Mouse (Mus musculus): ENCODE measurements at regions not wholly inside any gene's neighbourhood (a gene's known extent, or its start where the extent isn't known, plus 50 kb on each side); places are given as distances from the start of the nearest gene placed in this dataset.

DNA sequence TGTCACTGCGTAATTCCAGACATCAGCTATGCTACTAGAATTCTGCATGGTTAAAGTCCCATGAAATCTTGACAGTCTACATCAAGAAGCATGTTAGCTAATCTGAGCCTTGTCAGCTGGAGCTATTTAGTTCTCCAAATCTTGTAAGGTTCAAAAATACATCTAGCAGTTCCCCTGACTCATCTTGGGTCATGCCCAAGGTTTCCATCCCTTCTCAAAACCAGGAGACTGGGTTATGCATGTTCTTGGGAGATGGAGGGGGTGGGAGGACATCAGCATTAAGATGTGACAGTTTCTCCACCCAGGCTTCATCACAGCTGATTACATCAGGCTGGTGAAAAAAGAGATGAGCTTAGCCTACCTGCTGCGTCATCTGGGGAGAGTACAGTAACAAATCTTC is 495.3 kb upstream of the 4930452B06Rik start:
- DNase-seq, result no peak

DNA sequence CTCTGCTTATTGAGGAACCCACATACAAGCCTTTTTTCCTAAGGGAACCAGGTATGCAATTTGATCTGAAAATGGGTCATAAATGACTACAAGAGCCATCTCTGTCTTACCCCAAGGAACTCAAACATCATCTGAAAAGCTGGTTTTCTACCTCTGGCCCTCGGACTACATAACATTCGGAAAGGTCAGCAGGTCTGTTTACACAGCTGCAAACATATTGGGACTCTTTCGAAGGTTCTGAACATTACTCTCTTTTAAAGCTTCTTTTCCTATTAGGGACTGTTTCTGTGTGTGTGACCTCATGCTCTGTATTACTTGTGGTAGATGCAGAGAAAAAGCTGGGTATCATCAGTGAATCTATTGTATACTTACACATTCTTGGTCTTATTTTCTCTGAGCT is 491.9 kb upstream of the 4930452B06Rik start:
- no peak for DNase-seq

DNA sequence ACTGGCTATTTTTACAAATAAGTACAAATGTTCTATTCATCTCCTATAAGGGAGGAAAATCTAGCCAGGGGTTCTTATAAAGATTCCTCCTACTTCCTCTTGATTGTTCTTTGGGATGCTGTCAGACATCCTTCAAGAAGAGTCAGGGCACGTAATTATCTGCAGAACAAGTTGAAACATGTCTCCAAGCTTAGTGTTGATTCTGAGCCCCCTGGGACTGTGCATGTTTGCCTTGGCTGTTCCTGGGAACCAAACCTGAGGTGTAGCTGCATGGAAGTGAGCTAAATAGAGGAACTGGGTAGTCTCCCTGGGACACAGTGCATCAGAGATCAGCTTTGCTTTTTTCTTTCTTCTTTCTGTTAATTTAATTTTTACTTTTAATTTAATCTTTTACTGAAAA is 484.8 kb upstream of the 4930452B06Rik start:
- DNase-seq, result no peak

DNA sequence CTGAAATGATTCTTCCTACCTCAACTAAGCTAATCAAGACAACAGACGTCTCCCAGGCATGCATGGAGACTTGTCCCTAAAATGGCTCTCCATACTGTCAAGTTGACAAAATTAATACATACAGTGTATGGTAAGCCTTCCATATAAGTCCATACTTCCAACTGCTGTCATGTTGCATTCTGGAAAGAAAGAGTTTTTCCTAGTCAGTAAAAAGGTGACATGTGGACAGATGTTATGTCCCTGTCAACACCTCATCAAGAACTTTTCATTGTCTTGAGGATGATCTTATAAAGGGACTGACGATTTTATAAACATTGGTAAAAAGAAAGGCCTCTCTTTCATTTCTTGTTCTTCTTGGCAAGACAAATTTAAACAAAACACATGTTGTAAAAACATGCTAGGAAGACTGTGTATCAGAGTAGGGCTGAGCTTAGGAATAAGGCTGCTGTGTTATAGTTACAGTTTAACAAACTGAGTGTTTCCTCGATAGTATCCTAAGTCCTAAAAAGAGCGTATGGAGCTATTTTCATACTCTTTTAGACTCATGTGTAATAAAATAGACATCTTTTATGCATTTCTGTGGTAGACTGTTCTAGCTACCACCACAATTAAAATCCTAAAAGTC is 480.7 kb upstream of the 4930452B06Rik start:
- no peak for DNase-seq

DNA sequence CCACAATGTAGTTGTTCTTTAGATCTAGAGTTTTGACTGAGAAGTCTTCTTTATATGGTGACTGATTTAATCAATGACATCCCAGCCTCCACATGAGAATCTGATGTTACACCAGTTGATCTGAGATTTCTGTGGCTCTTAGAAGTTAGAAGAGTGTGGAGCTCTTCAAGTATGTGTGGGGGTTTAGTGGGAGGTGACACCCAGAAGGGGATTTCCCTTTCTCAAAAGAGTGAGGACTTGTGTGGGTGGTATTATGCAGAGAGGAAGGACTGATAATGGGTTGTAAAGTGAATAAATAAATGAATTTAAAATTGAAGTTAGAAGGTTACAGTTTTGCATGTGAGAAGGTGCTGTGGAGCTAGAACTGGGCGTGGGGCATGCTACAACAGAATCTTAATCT is 439.7 kb upstream of the 4930452B06Rik start:
- DNase-seq, result no peak

DNA sequence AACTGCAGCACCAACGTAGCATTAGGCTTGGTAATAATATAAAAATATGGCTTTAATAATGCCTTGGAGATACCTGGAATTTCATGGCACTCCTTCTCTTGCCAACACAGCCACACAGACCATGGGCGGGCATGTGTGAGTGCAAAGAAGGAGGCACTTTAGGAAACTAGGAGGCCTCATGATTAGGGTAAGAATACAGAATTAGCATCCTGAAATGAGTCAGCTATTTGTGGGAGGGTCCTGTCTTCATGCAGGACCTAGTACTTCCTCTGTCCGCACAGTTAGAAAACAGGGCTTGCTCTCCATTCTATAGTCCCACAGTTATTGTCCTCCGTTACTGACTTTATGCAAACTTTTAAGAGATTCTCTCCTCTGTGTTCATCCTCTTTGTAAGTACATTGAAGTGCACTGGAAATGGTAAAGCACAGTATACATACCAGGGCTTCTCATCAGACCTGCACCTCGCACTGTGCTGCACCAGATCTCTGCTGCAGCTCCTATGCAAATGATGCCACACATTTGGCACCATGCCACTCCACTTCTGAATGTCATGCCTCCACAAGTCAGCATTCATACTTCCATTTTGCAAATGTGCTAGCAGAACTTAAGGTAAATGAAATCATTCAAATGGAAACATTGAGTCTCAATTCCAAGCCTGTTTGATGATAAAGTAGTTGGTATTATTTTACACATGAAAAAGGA is 423.7 kb upstream of the 4930452B06Rik start:
- DNase-seq, result no peak

DNA sequence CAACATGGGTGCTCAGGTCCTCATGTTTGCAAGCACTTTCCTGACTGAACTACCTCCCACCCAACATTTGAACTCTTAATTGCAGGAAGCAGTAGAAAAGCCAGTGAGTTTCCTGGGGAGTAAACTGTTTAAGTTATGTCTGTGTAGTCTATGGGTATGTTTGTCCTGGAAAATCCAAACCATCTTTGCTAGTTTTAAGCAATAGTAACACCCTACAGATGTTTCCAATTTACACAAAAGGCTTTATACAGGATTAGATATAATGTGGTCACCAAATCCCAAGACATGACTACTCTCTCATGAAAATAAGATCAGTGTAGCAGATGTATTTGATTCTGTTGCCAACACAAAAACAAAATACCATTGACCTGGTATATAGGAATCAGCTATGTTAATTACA is 421.1 kb upstream of the 4930452B06Rik start:
- no peak for DNase-seq

DNA sequence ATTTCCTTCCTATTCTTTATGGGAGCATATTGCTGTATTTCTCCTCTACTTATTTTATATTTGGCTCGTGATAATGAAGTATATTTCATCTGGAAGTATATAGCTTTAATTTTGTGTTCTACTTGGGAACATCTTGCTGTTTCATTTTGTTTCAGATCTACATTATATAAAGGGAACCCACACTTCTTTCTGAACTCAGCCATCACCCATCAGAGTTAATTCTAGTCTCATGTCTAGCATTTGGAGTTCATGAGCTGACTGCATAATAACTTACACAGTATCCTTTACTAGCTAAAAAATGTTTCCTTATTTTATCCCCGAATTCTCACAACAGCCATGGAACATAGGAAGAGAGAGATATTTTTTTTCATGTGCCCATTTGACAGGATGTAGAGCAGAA is 413.6 kb upstream of the 4930452B06Rik start:
- no peak for DNase-seq

DNA sequence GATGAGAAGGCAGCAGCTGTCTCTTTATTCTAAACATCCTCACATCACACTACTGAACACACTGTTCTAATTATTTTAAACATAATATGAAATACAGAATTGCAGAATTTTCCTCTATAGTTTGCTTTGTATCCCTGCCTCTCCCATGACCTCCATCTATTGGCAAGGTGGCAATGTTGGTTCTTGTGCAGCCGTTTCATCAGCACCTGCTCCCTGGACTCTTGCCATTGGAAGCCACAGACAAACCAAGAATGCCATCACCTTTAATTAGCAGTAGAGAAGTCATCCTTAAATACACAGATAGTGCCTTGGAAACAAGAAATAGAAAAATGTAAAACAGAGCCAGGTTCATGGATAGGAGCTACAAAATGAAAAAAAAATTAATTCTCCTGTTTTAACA is 413.0 kb upstream of the 4930452B06Rik start:
- no peak for DNase-seq

DNA sequence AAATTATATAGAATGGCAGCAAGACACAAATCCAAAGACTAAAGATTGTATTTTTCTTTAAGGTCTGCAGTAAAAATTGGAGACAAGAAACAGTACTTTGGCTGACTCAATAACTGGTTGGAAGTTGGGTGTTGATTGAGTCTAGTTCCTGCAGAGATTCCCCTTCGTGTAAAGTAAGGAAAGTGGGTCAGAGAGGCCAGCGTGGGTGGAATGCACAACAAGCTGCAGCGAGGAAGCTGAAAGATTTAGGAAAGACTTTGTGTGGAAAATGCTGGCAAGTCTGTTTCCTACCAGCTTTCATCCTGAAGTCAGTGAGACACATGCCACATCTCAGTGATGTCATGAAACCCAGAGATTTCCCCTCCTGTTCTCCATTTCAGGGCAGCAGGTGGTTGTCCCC is 405.1 kb upstream of the 4930452B06Rik start:
- no peak for DNase-seq

DNA sequence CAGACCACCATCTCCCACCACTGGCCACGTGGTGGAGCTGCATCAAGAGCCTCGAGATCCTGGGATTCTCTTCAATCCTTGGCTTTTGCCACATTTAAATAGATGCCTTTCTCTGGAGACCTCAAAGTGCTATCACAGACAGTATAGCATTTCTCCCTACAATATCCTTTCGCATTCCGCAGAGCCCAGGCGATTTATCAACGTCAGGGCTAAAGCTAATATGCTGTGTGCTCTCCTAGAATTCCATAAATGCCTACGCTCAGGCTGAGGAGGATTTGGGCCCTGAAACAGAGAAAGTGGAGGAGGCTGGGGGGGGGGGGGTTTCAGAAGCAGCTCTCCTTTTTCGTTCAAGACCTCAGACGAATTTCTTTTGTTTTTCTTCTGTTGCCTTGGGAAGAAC is 394.0 kb upstream of the 4930452B06Rik start:
- no peak for DNase-seq

DNA sequence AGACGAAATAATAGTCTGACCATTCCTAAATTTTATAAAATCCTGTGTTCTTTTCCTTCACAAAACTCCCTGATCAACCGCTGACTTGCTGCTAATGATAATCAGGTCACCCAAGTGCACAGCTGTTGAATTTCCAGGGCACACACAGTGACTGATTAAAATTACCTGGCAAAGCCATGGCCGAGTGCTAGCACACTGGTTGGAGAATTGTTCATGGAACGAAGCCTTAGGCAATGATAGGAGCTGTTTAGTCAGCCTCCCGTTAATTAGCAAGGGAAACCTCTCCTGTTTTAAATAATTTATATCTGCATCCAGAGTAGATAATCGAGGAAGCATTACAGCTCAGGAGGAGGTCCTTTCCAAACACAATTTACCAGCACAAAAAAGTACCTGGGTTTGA is 362.8 kb upstream of the 4930452B06Rik start:
- no peak for DNase-seq

DNA sequence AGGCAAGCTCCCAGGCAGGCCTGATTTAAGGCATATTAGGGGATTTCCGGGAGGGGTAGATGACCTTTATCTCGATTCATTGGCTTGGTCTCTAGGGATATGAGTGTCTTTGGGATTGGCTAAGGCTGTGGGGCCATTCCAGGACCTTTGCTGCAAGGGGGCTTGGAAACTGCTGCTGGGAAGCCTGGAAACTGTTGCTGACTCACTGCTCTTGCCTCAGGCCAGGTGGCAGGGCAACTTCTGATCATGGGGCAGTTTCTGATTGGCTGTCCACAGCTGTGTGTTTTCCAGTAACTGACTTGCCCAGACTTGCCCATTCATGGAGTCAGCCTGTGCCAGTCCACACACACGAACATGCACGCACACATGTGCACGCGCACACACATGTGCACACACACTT is 349.8 kb upstream of the 4930452B06Rik start:
- no peak for DNase-seq

DNA sequence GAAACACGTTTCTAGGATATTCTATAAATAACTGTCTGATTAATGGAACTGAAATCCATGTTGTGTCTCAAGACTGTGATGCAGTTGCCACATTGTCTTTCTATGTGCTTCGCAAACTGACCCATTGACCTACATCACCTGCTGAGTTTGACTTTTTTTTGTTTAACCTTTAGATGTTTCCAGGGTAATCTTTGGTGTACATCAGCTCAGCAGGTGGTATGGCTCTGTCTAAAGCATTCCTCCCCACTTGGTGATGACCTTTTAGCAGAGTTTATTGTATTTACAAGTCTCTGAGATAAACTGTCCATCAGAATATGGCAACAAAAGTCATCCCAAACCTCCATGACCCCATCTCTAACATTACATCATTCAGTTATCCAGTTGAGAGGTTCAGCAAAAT is 337.0 kb upstream of the 4930452B06Rik start:
- DNase-seq, result no peak

DNA sequence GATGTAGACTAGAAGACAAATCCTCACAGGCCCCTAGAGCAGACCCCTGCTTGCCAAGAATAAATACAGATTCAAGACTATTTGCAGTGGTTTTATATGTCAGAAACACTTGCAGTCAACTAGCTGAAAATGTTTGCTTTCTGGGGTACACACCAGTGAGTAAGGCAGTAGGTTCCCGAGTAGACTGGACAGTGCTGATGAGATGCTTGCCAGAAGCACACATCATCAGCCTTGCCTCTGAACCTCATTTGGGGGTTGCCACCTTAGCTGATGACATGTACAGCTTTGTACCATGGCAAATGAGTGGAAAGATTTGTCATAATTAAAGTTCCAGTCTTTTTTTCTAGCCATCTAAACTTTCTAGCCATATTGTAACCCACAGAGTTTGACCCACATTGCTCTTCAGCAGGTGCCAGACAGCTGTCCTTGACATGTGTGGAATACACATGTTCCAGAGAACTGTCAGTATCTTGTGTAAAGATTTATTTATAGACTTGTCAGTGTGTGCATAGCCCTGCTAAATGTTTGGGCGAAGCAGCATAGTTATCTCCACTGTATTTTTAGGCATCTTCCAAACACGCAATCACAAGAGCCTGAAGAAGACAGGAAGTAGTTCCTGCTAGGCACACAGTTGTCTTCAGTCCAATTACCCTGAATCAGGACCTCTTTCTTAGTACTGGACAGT is 334.5 kb upstream of the 4930452B06Rik start:
- DNase-seq, result no peak

DNA sequence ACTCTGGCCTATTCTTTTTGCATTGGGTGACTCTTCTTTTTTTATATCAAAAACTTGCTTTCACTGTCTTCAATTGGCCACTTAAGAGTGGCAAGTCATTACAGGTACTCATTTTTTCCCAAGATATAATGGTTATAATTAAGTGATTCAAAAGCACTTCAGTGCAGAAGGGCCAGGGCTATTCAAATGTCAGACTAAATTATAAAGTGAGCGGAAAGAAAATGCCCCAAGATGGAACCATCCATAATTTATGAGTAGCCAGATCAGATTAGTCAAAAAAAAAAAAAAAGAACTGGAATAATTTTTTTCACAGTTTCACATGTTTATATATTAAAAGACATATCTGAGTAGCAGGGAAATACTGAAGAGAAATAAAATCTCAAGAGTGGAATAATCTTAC is 333.8 kb upstream of the 4930452B06Rik start:
- DNase-seq, result no peak

DNA sequence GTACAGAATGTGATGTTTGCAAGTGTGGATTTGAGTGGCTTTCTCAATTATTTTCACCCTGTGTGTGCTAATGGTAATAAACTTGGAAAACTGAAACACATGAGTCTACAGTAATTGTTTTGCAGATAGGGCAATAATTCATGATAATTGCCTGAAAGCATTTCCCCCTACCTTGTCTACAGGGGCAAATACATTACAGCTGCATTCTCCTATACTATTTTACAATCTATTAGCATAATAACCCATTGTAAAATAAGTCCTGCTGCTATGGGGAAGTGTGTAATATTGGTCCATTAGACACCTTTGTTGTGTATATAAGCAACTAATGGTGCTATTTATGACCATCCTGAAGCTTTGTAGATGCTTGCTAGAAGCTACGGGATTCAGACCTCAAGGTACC is 327.4 kb upstream of the 4930452B06Rik start:
- DNase-seq, result no peak

DNA sequence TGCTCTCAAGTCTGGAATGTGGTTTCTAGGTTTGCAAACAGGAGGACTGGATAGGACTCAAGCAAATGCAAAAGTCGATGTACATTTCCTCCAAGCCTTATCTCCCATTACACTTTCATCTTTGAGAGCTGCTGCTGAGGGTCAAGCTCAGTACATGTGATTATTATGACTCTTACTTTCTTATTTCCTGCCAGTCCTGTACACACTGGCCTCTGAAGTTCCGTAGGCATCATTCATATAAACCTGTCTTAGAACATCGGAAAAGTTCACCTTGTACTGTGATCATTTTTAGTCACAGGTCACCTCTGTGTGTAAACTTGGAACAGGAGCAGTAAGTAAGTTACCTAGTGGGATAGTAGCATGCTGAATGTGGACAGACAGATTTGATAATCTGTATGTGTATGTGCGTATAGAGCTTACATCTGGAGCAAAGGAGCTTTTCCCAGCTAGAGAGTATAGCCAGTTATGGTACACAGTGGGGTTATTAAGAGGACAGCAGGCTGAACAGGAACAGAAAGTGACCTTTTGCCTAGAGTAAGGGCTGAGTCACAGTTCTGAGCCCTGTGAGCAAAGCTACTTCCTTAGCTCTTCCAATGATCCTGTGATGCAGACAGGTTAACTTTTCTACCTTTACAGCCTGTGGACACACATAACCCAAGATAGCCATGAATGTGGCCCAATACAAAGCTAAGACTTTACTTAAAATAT is 319.2 kb upstream of the 4930452B06Rik start:
- DNase-seq, result no peak

DNA sequence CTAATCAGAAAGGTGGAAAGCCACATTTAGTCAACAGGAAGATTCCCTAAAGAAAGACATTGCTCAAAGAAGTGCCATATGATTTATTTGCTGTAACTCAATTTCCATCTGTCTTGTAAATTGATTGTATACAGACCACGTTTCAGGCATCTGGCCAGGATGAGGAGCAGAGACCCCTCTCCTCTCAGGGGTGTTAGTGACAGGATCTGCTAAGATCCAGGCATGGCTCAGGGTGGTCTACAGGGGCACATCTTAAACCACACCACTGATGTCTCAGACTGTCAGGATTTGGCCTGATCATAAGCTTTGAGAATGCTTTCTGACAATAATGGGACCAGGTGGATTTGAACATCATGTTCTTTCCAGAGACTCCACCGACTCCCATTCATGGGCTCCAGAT is 295.5 kb upstream of the 4930452B06Rik start:
- DNase-seq, result no peak

DNA sequence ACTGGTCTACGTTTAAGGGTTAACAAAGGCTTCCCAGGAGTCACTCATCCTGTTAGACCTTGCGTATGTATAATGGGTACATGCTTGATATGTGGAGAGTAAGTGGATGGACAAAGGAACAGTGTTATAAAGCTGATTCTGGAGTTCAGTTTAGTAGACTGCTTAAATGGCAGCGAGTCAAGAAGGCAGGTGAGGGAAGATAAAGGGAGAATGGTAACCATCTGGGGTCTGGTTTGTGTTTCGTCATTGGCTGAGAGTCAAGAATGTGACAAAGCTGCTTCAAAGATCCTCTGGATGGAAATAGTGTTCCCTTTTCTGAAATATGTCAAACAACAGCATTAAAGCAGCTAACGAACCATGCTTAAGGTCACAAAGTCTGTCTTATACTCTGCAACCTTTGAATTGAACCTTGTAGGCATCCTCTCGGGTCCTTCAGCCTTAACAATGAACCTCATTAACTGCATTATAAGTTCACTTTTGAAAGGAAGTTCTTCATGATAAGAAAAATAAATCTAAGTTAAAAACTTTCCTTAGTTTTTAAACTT is 286.9 kb upstream of the 4930452B06Rik start:
- DNase-seq, result no peak

DNA sequence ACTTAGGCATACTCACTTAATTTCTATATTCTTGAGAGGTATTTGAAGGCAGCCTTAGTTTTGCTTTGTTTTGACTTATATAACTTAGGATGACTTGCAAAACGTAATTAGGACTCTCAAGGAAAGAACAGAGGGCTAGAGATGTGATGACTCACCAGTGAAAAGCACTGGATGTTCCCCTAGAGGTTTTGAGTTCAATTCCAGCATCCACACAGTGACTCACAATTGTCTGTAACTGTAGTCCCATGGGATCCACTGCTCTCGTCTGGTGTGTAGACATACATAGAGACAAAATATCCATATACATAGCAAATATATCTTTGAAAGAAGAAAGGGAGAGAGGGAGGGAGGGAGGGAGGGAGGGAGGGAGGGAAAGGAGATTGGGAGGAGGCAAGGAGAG is 282.7 kb upstream of the 4930452B06Rik start:
- no peak for DNase-seq

DNA sequence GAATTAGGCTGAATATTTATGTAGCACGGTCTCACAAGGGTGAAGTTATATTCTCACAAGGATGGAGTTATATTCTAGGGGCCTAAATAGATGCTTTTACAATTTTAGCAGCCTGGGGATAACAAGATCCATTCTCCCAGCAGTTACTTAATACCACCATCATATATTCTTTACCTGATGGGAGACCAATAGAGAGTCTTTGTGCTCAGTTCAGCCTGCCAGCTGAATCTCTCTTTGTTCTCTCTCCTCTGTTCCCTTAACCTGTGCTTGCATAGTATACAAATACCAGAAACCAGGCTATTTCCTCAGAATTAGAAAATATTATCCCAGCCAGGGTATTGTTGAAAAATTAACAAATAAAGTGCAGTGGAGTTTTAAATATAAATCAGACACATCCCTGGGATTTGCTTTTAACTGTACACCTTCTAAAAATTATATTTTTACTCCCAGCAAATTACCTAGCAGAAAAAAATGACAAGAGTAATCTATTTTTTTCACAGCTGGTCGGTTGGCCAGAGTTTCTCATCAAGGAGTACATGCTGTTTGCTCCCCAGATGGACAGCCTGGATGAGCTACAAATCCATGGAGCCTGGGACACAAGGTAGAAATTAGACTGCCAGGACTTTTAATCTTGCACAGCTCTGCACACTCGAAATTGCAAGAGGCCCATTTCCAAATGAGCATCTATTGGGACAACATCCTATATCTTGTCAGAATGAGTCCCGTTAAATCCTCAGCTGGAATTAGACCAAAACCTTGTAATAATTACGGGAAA is 281.0 kb upstream of the 4930452B06Rik start:
- DNase-seq, result no peak

DNA sequence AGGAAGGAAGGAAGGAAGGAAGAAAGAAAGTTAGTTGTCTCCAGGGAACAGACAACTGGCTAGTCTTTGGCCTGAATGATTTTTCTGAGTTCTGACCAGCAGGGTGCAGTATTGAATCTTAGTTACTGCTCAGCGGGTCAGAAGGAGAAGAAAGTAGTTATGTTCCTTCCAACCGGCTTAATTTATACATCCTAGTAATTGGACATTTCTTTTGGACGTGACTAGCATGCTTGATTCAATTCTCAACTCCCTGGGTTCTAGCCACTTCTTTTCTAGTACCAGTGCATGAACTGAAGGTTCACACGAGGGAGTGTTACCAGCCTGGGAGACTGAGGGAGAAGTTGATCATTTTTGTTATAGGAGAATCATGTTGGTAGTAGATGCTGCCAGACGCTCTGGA is 269.1 kb upstream of the 4930452B06Rik start:
- peak; percentile 3 for DNase-seq

Data from kidney, adult 18-20 months (tissue).